Mouse (Mus musculus) G1E (cell line): ENCODE measurements around the gene Srrm2.

Experiments
- CTCF ChIP-seq: IDR thresholded peaks from 2 replicates; pipeline ENCODE4 v1.5.1; 2012; ENCODE audit warnings: low read depth, low read length, inconsistent platforms, mixed read lengths
- GATA1 ChIP-seq: IDR thresholded peaks from 2 replicates; pipeline ENCODE4 v1.6.1; 2012; ENCODE audit warnings: borderline replicate concordance, low read length, inconsistent platforms, mixed read lengths
- GATA2 ChIP-seq: IDR thresholded peaks from 2 replicates; pipeline ENCODE4 v1.6.1; 2012; ENCODE audit warnings: low read depth, low read length, inconsistent platforms, borderline replicate concordance
- POLR2AphosphoS5 ChIP-seq: IDR thresholded peaks from 2 replicates; pipeline ENCODE4 v1.6.1; 2012; ENCODE audit warnings: low read depth, low read length, inconsistent platforms; ENCODE audit not compliant: insufficient replicate concordance
- TAL1 ChIP-seq: conservative IDR thresholded peaks from 2 replicates; pipeline ENCODE4 v1.6.1; 2012; ENCODE audit warnings: low read depth, low read length, inconsistent platforms, mixed read lengths

DNA sequence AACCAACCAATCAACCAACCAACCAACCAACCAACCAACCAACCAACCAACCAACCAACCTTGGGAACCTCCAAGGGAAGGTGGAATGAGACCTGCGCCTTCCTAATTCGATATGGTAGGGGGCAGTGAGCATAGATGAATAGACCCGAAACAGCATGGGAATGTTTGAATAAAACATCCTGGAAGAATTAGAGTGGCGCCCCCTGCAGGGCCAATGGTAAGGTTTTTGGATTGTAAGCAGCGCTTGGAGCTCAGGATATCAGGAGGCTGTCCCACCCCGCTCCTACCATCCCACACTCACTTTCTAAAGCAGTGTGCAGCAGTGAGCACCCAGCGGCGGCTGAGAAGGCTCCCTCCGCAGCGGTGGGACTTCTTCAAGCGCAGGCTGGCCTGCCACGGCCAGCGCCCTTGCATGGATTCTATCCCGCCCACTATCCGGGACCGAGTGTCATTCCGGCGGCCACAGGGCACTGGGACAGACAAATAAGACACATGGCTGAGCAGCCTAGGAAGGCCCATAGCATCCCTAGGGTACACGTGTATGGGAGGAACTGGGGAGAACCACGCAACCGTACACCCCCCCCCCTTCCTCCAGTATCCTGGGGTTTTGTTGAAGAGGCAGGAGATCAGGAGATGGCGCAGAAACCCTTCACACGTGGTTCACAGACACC lies 52.9 kb downstream of the Srrm2 start:
- no peak for TF ChIP-seq CTCF
- no peak for TF ChIP-seq GATA1
- no peak for TF ChIP-seq TAL1
- TF ChIP-seq GATA2 = no peak
- TF ChIP-seq POLR2AphosphoS5 = no peak
